Mouse (Mus musculus): Measurements from ENCODE around the gene Ttc41.

- TF ChIP-seq GATA1 (IDR thresholded peaks at IDR 0.05; ENCODE audit: low read length) (no peak), TAL1 (IDR thresholded peaks at IDR 0.05; ENCODE audit: low read length) (no peak)
Measured at GRCm38 (mm10) chr10:86731500-86731863, 25.9 kb downstream of the Ttc41 start.
